In the genomic region with DNA sequence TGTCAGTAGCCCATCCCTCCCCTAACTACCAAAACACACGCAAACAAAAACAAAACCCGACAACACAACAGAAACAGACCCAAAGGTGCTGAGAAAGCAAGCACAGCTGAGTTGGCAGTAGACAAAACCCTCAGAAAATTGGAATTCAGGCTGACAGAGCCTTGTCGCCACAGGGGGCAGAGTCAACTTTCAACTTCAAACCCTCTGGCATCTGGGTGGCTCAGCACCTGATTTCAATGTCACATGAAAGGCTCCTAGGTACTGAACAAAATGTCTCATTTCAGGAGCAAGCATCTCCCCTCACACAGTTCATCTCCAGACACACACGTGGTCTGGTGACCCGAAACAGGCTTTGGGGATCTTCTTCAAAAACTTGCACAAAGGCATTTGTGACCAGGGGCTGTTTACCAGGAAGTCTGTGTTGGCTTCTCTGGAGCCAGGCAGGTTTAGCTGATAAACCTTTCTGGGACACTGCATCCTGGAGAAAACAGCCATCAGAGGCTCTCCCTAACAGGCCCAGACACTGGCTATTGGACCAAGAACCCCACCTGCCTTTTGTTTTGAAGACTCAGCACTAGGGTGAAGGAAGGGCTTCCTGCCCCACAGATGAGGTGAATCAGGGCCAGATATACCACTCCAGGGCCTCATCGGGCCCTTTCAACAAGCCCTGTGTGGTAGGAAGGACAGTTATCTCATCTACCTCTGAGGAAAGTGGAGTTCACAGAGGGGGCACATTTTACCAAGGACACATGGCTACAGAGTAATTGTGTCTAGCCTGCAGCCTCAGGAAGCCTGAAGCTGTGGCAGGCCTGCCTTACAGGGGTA, we compare ENCODE assay signal across 8 mouse cellular contexts.
DNase-seq lines count a peak whose midpoint lies in the region; ATAC-seq and TF ChIP-seq lines count a peak whose summit lies in the region.

No protein-coding gene starts in this region.

- H3K36me3 ChIP-seq in kidney, postnatal 0 days (ENCODE audit: insufficient read depth, low read length): no peaks in the 10 kb centered on the region
- no peaks in the 10 kb centered on the region for H3K36me3 ChIP-seq in hindbrain, embryonic 16.5 days (ENCODE audit: control insufficient read depth, insufficient read depth, low read length)
- no peaks in the 10 kb centered on the region for H3K36me3 ChIP-seq in stomach, embryonic 14.5 days (ENCODE audit: control insufficient read depth, insufficient read depth, low read length)

- H3K9me3 ChIP-seq in kidney, postnatal 0 days (replicated peaks; ENCODE audit: low read length): no peaks in the 10 kb centered on the region
- H3K9me3 ChIP-seq in hindbrain, embryonic 16.5 days (ENCODE audit: control insufficient read depth, low read length): no peaks in the 10 kb centered on the region
- no peaks in the 10 kb centered on the region for H3K9me3 ChIP-seq in stomach, embryonic 14.5 days (ENCODE audit: control insufficient read depth, low read depth, low read length)

- peak overlapping the region; percentile 27; the same call in 1 of the 2 replicates for H3K27ac ChIP-seq in kidney, postnatal 0 days
- H3K27ac ChIP-seq in hindbrain, embryonic 16.5 days (ENCODE audit: low read depth, low read length): peak overlapping the region; percentile 74
- peak overlapping the region; percentile 29; the same call in 1 of the 2 replicates for H3K27ac ChIP-seq in stomach, embryonic 14.5 days (ENCODE audit: low read length)

- WGBS in kidney, postnatal 0 days: 59% methylated on average over 6 of the region's 6 CpGs
- 45% methylated on average over 6 of the region's 6 CpGs for WGBS in hindbrain, embryonic 16.5 days
- 64% methylated on average over 6 of the region's 6 CpGs for WGBS in stomach, embryonic 14.5 days

- H3K4me3 ChIP-seq in kidney, postnatal 0 days (replicated peaks; ENCODE audit: low read depth, low read length): no peak overlapping the region
- H3K4me3 ChIP-seq in hindbrain, embryonic 16.5 days (ENCODE audit: low read length): no peak overlapping the region
- H3K4me3 ChIP-seq in stomach, embryonic 14.5 days (ENCODE audit: low read depth, low read length): no peak overlapping the region

- H3K4me1 ChIP-seq in kidney, postnatal 0 days (replicated peaks; ENCODE audit: insufficient read depth, low read length): peaks cover 54% of the 10 kb centered on the region
- peaks cover 77% of the 10 kb centered on the region for H3K4me1 ChIP-seq in hindbrain, embryonic 16.5 days (ENCODE audit: control insufficient read depth, insufficient read depth, low read depth, low read length)
- H3K4me1 ChIP-seq in stomach, embryonic 14.5 days (ENCODE audit: control insufficient read depth, insufficient read depth, low read length): peaks cover 56% of the 10 kb centered on the region

- no peaks in the 10 kb centered on the region for H3K27me3 ChIP-seq in kidney, postnatal 0 days (ENCODE audit: insufficient read depth, low read length)
- no peaks in the 10 kb centered on the region for H3K27me3 ChIP-seq in hindbrain, embryonic 16.5 days (replicated peaks; ENCODE audit: control insufficient read depth, insufficient read depth, low read length)
- H3K27me3 ChIP-seq in stomach, embryonic 14.5 days (ENCODE audit: control insufficient read depth, insufficient read depth, low read length): no peaks in the 10 kb centered on the region

- no peak overlapping the region for H3K4me2 ChIP-seq in kidney, postnatal 0 days (ENCODE audit: low read length)
- H3K4me2 ChIP-seq in hindbrain, embryonic 16.5 days (ENCODE audit: low read length): no peak overlapping the region
- no peak overlapping the region for H3K4me2 ChIP-seq in stomach, embryonic 14.5 days (replicated peaks; ENCODE audit: low read depth, low read length)

- TF ChIP-seq CTCF in kidney, postnatal 0 days (IDR thresholded peaks at IDR 0.05; ENCODE audit: low read depth): peak; percentile 27; the same call in 1 of the 2 replicates

- no peak for ATAC-seq in kidney, postnatal 0 days (replicated peaks; ENCODE audit: low FRiP score, low read depth)
- ATAC-seq in hindbrain, embryonic 16.5 days: no peak
- ATAC-seq in stomach, embryonic 14.5 days (ENCODE audit: insufficient number of reproducible peaks, insufficient read depth, low FRiP score, low read depth): no peak

- no peak overlapping the region for H3K9ac ChIP-seq in kidney, postnatal 0 days (ENCODE audit: low read depth, low read length)
- H3K9ac ChIP-seq in hindbrain, embryonic 16.5 days (ENCODE audit: low read depth, low read length): no peak overlapping the region
- no peak overlapping the region; the same call in 1 of the 2 replicates for H3K9ac ChIP-seq in stomach, embryonic 14.5 days (replicated peaks; ENCODE audit: low read depth, low read length)

- DNase-seq in kidney, postnatal 0 days (ENCODE audit: low spot score): no peak
- no peak for DNase-seq in kidney, postnatal 14 days
- DNase-seq in ZHBTc4 (ENCODE audit: low read depth, low spot score): peak; percentile 72
- DNase-seq in natural killer cell, adult 2 months (ENCODE audit: low spot score in 2 of 2): no peak
- DNase-seq in right cerebral cortex, adult 18-20 months: no peak
- no peak for DNase-seq in right cerebral cortex, postnatal 25 days
